Mouse (Mus musculus): ENCODE measurements around the gene Krt8.

DNA sequence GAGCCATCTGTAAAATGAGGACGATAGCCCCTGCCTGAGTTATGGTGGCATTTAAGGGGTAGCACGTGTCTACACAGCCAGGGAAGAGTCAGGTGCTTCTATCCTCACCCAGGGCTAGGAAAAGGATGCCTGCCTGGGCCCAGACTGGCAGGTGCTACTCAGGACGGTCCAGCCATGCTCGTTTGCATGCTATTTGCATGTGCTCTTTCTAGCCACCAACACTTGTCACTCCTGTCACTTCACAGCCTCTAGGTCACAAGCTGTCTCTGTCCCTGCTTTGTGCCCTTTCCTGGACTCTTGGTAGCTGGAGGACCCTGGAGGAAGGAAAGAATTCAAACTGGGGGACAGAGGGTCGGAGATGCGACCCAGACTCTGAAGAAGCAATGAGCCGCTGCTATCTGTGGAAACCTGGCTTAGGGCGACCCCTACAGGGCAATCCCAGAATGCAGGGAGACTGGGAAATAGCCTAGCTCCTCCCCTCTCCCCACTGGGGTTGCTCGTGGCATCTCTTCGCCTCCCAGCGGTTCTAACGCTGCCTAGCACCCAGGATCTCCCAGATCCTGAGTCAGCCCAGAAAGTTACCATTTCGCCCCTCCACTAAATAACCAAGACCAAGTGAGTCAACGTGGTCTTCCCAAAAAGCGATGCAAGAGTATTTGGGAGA is 30.7 kb downstream of the Krt8 start:
- TF ChIP-seq CTCF (IDR thresholded peaks at IDR 0.05; ENCODE audit: borderline replicate concordance, insufficient read depth, low read depth, low read length) (peak; percentile 87), POLR2A (IDR thresholded peaks at IDR 0.05; ENCODE audit: borderline replicate concordance, insufficient read depth, low read length) (no peak)
